Mouse (Mus musculus) MEL-GATA-1-ER (cell line): ENCODE measurements around the gene Obsl1.

Source experiments
- DNase-seq: peaks from one replicate; pipeline ENCODE4 v3.0.0-alpha.2; 2012; ENCODE audit warnings: low read depth; ENCODE audit errors: extremely low read depth

Gene Obsl1

GRCm38 (mm10) chr1:75505956-75506831 lies at the start of gene Obsl1:
Gene Obsl1 (minus strand): TSS chr1:75506452.
- DNase-seq, result no peak

DNA sequence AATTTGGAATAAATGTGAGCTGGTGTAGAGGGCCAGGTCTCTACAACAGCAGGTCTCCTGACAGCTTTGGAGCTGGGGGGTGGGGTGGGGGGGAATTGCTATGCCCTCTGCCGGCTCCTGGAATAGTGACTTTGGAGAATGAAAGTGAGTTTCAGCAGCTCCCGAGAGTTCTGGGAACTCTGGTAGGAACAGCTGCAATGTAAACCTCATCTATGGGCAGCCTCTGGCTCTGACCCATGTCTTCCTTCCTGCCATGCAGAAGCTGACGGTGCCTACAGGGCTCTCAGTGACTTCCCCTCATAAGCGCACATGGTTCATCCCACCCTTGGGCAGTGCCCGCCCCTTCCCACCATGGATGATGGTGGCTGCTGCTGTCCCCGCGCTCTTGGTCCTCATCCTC lies 49.4 kb upstream of the Obsl1 start:
- DNase-seq, result no peak

DNA sequence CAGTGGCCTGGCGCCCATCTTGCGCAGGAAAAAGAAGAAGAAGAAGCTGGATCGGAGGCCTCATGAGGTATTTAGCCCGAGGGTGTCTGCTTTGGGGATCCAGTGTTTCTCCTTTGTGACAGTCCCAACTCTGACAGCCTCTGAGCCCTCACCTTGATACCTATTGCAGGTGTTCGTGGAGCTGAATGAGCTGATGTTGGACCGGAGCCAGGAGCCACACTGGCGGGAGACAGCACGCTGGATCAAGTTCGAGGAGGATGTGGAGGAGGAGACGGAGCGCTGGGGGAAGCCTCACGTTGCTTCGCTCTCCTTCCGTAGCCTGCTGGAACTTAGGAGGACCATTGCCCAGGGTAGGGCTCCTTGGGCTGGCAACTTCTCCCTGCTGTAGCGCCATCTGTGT lies 44.3 kb upstream of the Obsl1 start:
- no peak for DNase-seq

- DNase-seq, result no peak
Observed at GRCm38 (mm10) chr1:75549289-75550279, 43.3 kb upstream of the Obsl1 start.

DNA sequence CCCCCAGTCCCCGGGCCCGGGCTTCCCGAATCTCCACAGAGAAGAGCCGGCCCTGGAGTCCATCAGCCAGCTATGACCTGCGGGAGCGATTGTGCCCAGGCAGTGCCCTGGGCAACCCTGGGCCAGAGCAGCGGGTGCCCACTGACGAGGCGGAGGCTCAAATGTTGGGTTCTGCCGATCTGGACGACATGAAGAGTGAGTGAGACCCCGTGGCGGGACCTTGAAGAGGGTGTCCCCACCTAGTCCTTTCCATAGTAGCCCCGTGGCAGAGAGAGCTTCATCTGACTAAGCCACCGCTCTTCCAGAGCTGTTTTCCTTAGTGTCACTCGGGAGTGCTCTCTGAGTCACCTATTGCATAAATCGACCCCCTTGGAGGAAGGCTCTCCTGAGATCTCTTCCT lies 42.6 kb upstream of the Obsl1 start:
- no peak for DNase-seq

DNA sequence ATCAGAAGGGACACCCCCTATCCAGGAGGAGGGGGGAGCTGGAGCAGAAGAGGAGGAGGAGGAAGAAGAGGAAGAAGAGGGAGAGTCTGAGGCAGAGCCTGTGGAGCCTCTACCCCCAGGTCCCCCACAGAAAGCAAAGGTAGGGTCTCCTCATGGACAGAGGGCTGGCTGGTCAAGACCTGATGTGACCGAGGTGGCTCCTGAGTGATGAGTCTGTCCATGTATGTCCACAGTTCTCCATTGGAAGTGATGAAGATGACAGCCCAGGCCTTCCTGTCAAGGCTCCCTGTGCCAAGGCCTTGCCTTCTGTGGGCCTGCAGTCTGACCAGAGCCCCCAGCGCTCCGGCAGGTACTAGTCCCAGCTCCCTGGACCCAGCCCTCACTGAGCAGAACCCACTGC lies 41.8 kb upstream of the Obsl1 start:
- DNase-seq, result no peak

DNA sequence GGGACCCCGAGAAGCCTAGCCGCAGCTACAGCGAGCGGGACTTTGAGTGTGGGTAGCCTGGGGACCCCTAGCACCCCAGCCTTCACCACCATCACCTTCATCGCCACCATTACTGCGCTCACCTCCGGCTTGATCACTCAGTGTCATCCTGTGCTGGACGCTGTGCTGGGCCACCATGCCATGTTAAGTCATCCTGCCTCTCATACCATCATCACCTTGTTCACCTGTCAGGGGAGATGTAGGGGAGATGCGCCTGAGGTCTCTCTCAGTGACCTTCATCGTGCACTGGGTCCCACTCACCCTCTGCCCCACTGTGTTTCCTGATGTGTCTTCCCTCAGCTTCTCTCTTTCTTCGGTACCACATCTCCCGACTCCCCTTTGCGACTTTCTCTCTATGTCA lies 41.1 kb upstream of the Obsl1 start:
- DNase-seq, result no peak

DNA sequence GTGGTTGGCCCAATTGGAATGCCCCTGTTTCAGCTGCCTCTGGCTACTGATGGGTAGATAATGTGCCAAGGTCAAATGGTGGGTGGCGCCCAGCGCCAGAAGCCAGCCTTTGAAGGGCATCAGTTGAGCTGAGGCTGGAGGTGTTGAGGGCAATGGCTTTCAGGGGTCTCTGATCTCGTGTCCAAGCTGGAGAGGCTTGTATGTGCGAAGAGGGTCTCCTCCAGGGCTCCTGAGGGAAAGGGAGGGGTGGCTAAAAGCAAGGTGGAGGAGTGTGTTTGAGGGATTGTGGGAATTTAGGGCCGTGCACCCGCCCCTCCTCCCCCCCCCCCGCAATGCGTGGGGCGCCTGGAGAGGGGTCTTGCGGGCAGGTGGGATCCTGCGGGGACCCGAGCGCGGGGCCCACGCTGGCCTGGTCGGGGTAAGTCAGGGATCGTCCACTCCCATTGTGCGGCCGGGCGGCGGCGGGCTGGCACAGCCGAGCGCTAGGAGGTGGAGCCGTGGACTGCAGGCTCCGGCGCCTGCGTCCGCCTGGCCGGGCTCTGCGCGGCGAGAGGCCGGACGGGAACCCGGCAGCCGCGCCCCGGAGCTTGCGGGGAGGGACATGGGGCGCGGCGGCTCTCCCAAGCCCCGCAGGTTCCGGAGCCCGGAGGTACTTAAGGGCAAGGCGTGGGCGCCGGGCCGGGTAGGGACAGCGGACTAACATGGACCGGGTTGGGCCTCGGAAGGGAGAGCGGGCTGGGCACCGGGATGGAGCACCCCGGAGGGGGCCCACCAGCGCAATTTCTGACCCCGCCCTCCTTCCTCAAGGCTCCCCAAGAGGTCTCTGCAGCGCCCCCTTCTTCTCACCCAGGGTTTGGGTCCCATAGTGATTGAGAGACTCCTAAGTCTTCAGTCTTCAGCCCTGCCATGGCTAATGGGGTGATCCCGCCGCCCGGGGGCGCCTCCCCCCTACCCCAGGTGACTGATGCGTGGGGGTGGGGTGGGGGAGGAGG lies 40.0 kb upstream of the Obsl1 start, which contains the start of gene Slc4a3:
TSS of gene Slc4a3 (plus strand) at position 302 of the 992 bp plus-strand sequence.
- no peak for DNase-seq

GRCm38 (mm10) chr1:75544351-75544750 lies 38.1 kb upstream of the Obsl1 start:
- DNase-seq, result no peak

DNA sequence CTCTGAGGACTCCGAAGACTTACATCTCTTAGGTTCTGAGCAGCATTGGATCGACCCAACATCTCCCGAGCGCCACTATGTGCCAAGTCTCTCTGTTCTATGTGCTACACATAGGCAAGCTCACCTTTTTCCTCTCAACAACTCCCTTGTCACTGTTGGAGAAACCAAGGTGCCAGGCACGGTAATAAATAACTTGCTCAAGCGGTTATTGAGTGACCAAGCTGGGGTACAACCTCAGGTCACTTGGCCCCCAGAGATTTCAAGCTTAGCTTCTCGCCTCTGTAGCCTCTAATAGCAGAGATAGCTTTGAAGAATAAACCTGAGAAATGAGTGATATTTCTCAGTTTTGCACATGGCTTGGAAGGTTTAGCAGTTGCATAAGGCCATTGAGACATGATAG lies 35.2 kb upstream of the Obsl1 start:
- no peak for DNase-seq

DNA sequence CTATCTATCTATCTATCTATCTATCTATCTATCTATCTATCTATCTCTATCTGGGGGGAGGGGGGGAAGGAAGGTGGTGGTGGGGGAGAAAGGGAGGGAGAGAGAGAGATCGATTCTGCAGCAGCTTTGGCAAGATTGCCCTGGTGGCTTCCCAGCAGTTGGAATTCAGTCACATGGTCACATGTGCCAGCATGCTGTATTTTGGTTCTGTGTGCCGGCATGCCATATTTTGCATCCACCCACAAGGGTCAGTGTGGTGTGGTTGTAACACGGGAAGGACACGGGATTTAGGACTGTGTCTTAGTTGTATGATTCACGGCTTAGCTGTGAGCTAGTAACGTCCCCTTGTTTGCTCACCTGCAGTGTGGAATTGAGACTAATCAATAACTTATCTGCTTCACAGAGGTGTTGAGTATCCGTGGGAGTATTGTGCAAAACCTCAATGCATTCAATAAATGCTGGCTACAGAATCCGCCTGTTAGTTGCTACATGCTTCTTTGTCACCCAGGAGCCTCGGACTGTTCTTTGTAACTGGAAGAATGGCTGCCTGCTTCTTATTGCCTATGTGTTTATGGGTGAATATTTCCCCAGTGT lies 32.4 kb upstream of the Obsl1 start:
- no peak for DNase-seq

DNA sequence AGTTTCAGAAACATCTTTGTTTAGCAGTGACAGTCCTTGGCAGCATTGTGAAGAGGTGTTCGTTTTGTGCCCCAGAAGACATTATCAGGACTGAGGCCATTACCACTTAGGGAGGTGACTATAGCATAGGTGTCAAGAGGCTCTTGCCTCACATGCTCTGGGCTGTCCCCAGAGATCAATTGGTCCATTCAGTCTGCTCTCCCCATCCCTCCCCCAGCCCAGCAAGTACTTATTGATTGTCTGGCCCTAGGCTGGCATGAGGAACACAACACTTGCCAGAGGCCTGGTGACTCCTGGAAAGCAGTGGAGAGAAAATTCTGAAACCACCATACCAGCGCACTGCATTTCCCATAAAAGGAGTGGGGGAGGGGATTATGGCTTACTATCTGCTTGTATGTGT lies 31.3 kb upstream of the Obsl1 start:
- DNase-seq, result no peak

DNA sequence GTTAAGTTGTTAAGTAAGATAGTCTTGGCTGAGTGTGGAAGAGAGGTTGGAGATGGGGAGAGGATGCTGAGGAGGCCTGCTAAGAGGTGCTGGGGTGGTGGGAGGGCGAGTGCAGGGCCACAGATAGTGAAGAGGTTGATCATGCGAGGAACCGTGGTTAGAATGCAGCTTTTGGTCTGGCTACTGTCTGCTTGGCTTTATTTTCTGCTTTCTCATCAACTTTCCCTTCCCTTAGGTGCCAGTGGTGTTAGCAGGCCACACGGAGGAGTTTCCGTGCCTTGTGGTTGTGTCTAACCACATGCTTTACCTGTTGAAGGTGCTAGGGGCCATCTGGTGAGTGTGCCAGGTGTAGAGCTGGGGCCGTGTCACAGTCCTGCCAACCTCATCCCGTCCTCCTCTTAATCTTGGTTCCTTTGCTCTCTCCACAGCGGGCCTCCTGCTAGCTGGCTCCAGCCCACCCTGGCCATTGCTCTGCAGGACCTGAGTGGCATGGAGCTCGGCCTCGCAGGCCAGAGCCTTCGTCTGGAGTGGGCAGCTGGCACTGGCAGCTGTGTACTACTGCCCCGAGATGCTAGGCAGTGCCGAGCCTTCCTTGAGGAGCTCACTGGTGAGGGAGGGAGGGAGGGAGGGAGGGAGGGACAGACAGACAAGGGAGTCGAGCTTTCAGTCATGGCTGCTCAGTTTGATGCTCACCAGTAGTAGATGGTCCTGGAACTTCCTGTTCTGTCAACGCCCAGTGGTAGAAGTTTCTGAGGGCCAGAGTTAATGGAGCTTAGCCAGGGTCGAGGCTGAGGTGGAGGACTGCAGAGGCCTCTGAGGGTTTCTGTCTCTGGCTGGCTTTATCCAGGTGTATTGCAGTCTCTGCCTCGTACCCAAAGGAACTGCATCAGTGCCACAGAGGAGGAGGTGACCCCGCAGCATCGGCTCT lies 27.3 kb upstream of the Obsl1 start:
- DNase-seq, result no peak

DNA sequence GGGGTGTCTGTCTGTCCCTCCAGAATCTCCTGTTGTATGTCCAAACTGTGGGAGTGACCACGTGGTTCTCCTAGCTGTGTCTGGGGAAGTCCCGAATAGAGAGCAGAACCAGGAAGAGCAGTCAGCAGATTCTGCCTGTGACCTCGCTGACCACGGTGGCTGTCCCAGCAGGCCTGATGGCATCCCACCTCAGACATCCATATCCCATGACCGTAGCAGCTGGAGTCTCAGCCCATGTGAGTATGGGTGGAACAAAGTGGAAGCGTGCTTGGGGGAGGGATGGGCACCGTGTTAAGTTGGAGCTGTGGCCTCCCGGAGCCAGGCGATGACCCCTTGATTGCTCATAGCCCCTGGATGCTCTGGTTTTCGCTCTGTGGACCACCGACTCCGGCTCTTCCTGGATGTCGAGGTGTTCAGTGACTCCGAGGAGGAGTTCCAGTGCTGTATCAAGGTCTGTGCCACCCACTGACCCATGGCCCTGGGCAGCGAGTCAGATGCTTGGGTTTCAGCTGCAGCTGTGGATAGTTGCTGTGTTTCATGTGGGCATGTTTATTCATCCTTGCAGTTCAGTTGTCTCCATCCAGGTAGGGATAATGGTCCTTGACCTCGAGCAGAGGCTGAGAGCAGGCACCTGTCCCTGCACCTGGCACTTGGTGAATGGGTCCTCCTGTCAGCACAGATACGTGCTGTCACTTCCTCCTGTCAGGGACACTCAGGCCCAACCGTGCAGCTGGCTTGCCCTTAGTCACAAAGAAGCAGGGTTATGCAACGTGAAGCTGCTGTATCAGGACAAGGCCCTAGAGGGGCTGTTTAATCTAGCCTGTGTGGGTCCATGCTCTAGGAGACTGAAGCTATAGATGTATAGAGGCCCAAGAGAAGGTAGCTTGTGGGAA lies 26.3 kb upstream of the Obsl1 start:
- no peak for DNase-seq

- no peak for DNase-seq
Observed at GRCm38 (mm10) chr1:75530546-75530945, 24.3 kb upstream of the Obsl1 start.

GRCm38 (mm10) chr1:75524679-75525078 lies 18.4 kb upstream of the Obsl1 start:
- DNase-seq, result no peak

GRCm38 (mm10) chr1:75521321-75522031 lies 15.2 kb upstream of the Obsl1 start, which contains the start of gene Stk11ip:
Gene Stk11ip (plus strand): TSS chr1:75521529.
- peak; percentile 89 for DNase-seq

GRCm38 (mm10) chr1:75519576-75519975 lies 13.3 kb upstream of the Obsl1 start:
- DNase-seq, result no peak
